10 mouse cellular contexts compared by ENCODE assay signal in the genomic region with DNA sequence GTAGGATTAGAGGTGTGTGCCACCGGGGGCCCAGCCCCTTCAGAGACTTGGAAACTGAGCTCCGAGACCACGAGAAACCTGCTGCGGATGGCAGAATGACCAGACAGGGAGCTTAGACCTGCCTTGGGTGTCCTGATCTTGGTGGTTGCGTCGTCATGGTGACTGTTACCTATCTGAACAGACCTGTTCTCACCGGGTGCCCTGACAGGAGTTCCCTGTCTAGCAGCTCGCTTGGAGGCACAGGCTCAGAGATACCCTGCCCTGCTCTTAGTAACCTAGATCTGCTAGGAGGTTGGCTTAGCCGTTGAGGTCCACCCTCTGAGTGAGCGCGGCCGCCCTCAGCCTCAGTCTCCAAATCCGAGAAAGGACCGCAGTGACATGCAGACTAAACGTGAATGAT.
DNase-seq lines count a peak whose midpoint lies in the region; ATAC-seq and TF ChIP-seq lines count a peak whose summit lies in the region.
"Had no signal": no experiment of that assay in that cellular context is flagged by ENCODE, and none has a peak within 500 bp of the region (broad histone marks: within the 10 kb centered on the region; RNA-seq: fewer than 3 reads in every experiment).

No protein-coding gene starts in this region.

- H3K4me2 ChIP-seq in embryonic facial prominence, embryonic 14.5 days (ENCODE audit: low read depth, low read length): no peak overlapping the region
- peak overlapping the region; percentile 25 for H3K4me2 ChIP-seq in hindbrain, embryonic 13.5 days
- no peak overlapping the region for H3K4me2 ChIP-seq in midbrain, embryonic 16.5 days (ENCODE audit: low read length)

- peaks cover 50% of the 10 kb centered on the region for H3K4me1 ChIP-seq in embryonic facial prominence, embryonic 14.5 days (ENCODE audit: control insufficient read depth, insufficient read depth, low read length)
- peaks cover 98% of the 10 kb centered on the region for H3K4me1 ChIP-seq in hindbrain, embryonic 13.5 days (replicated peaks)
- peaks cover 62% of the 10 kb centered on the region for H3K4me1 ChIP-seq in midbrain, embryonic 16.5 days (ENCODE audit: control insufficient read depth, insufficient read depth, low read length)

- 61% methylated on average over 15 of the region's 15 CpGs for WGBS in embryonic facial prominence, embryonic 14.5 days
- WGBS in hindbrain, embryonic 13.5 days: 66% methylated on average over 15 of the region's 15 CpGs
- WGBS in midbrain, embryonic 16.5 days: 66% methylated on average over 15 of the region's 15 CpGs

- no peaks in the 10 kb centered on the region for H3K9me3 ChIP-seq in embryonic facial prominence, embryonic 14.5 days (ENCODE audit: control insufficient read depth, low read length)
- H3K9me3 ChIP-seq in hindbrain, embryonic 13.5 days: no peaks in the 10 kb centered on the region
- H3K9me3 ChIP-seq in midbrain, embryonic 16.5 days (replicated peaks; ENCODE audit: control insufficient read depth, low read length, poor library complexity, severe bottlenecking): no peaks in the 10 kb centered on the region

- no peaks in the 10 kb centered on the region for H3K27me3 ChIP-seq in embryonic facial prominence, embryonic 14.5 days (replicated peaks; ENCODE audit: control insufficient read depth, insufficient read depth, low read length)
- H3K27me3 ChIP-seq in hindbrain, embryonic 13.5 days: no peaks in the 10 kb centered on the region
- H3K27me3 ChIP-seq in midbrain, embryonic 16.5 days (ENCODE audit: control insufficient read depth, insufficient read depth, low read depth, low read length): no peaks in the 10 kb centered on the region

- H3K9ac ChIP-seq in embryonic facial prominence, embryonic 14.5 days (ENCODE audit: low read depth, low read length): no peak overlapping the region
- peak overlapping the region; percentile 60 for H3K9ac ChIP-seq in hindbrain, embryonic 13.5 days
- H3K9ac ChIP-seq in midbrain, embryonic 16.5 days (ENCODE audit: low read depth, low read length): no peak overlapping the region

- DNase-seq in layer of hippocampus, adult 2 months (ENCODE audit: low spot score in 2 of 2): no peak
- no peak for DNase-seq in layer of hippocampus, adult 9-10 months (ENCODE audit: low spot score)
- peak; percentile 41 for DNase-seq in embryonic facial prominence, embryonic 14.5 days (ENCODE audit: low spot score)
- DNase-seq in spleen, postnatal 10 days (ENCODE audit: low spot score in 2 of 2): no peak
- DNase-seq in testis, postnatal 10 days (ENCODE audit: low spot score): no peak
- no peak for DNase-seq in urinary bladder, postnatal 4 days (ENCODE audit: low spot score in 2 of 2)
- DNase-seq: thymus, postnatal 25 days had no signal

- no peak for TF ChIP-seq CTCF in layer of hippocampus, adult 2 months (conservative IDR thresholded peaks at IDR 0.05)

- H3K36me3 ChIP-seq in embryonic facial prominence, embryonic 14.5 days (ENCODE audit: control insufficient read depth, insufficient read depth, low read length): no peaks in the 10 kb centered on the region
- no peaks in the 10 kb centered on the region for H3K36me3 ChIP-seq in hindbrain, embryonic 13.5 days
- no peaks in the 10 kb centered on the region for H3K36me3 ChIP-seq in midbrain, embryonic 16.5 days (ENCODE audit: control insufficient read depth, insufficient read depth, low read length)

- no peak overlapping the region; the same call in 1 of the 2 replicates for H3K4me3 ChIP-seq in layer of hippocampus, adult 2 months
- H3K4me3 ChIP-seq in embryonic facial prominence, embryonic 14.5 days (ENCODE audit: low read depth, low read length): no peak overlapping the region
- H3K4me3 ChIP-seq in hindbrain, embryonic 13.5 days: no peak overlapping the region
- no peak overlapping the region for H3K4me3 ChIP-seq in midbrain, embryonic 16.5 days (ENCODE audit: low read depth, low read length)

- peak overlapping the region; percentile 86 for H3K27ac ChIP-seq in layer of hippocampus, adult 2 months
- no peak overlapping the region for H3K27ac ChIP-seq in embryonic facial prominence, embryonic 14.5 days (replicated peaks; ENCODE audit: low read depth, low read length)
- H3K27ac ChIP-seq in hindbrain, embryonic 13.5 days: peak overlapping the region; percentile 89
- peak overlapping the region; percentile 77 for H3K27ac ChIP-seq in midbrain, embryonic 16.5 days (ENCODE audit: low read length)
- H3K27ac ChIP-seq: macrophage had no signal

- ATAC-seq in embryonic facial prominence, embryonic 14.5 days (ENCODE audit: low read depth): no peak
- ATAC-seq in hindbrain, embryonic 13.5 days (ENCODE audit: low FRiP score): no peak
- no peak for ATAC-seq in midbrain, embryonic 16.5 days
